Mouse (Mus musculus): ENCODE data around the gene Alk. TPM values are rescaled to one million over a fixed set of nuclear protein-coding genes. Genes with fewer than 3 reads are reported as not detected.

Alk gene
- total and polyA plus RNA-seq, 3 experiments: 0.05 TPM; not detected in 2

DNA sequence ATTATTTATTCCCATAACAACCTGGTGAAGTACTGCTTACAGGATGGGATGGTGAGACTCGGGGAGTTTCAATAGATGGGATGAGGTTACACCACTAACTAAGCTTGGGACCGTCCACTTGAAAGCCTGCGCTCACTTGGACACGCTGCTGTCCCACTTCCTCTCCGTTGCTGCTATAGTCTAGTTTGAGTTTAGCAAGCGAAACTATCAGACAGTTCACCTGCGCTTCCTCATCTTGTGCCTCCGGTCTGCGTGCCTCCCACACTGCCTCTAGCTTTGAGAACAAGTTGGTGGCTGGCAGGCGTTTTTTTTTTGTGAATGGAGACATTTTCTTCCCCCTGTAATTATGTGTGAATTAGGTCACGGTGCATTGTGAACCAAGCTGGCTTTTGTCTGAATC, 639.8 kb downstream of the Alk start:
- Histone ChIP-seq H3K9me3 (replicated peaks) (peaks cover 69% of the 10 kb centered on the region), H3K4me3 (ENCODE audit: low read depth, low read length) (no peak overlapping the region), H3K4me1 (ENCODE audit: insufficient read depth, low read depth, low read length) (no peaks in the 10 kb centered on the region), H3K36me3 (replicated peaks) (no peaks in the 10 kb centered on the region), H3K27me3 (ENCODE audit: insufficient read depth, low read length) (no peaks in the 10 kb centered on the region)
- TF ChIP-seq CTCF (IDR thresholded peaks at IDR 0.05; ENCODE audit: low read depth, low read length) (no peak), GATA2 (IDR thresholded peaks at IDR 0.05; ENCODE audit: borderline replicate concordance, low read depth, low read length) (no peak), POLR2AphosphoS5 (IDR thresholded peaks at IDR 0.05; ENCODE audit: insufficient replicate concordance, low read depth, low read length) (no peak), GATA1 (IDR thresholded peaks at IDR 0.05; ENCODE audit: borderline replicate concordance, low read length) (no peak), TAL1 (conservative IDR thresholded peaks at IDR 0.05; ENCODE audit: low read depth, low read length) (no peak)
- ATAC-seq (ENCODE audit: extremely low read depth, insufficient number of reproducible peaks, low FRiP score, poor library complexity, severe bottlenecking) (no peak), DNase-seq (ENCODE audit: low spot score) (no peak)

GRCm38 (mm10) chr17:71962746-71963145, 641.7 kb downstream of the Alk start:
- Histone ChIP-seq H3K27me3 (ENCODE audit: insufficient read depth, low read length) (no peaks in the 10 kb centered on the region), H3K4me3 (ENCODE audit: low read depth, low read length) (no peak overlapping the region), H3K36me3 (replicated peaks) (no peaks in the 10 kb centered on the region), H3K9me3 (replicated peaks) (peaks cover 66% of the 10 kb centered on the region), H3K4me1 (ENCODE audit: insufficient read depth, low read depth, low read length) (no peaks in the 10 kb centered on the region)
- TF ChIP-seq GATA2 (IDR thresholded peaks at IDR 0.05; ENCODE audit: borderline replicate concordance, low read depth, low read length) (no peak), POLR2AphosphoS5 (IDR thresholded peaks at IDR 0.05; ENCODE audit: insufficient replicate concordance, low read depth, low read length) (no peak)
- ATAC-seq (ENCODE audit: extremely low read depth, insufficient number of reproducible peaks, low FRiP score, poor library complexity, severe bottlenecking) (no peak), DNase-seq (ENCODE audit: low spot score) (no peak)

DNA sequence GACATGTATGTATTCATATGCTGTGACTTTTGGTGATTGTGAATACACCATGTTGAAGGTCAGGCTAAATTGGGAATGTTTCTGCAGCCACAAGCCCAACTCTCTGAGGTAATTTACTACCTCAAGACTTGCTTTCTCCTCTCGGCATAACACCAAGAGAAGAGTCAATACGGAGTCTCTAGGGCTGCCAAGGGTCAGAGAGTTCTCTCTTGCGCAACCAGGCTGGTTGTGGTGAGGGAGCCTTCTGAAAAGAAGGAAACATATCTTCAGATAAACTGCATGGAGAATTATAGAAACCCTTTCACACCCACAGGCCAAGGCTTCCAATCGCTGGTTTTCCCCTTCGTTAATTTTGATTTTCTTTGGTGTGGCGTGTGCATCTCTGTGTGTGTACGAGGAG, 649.4 kb downstream of the Alk start:
- H3K36me3 ChIP-seq (replicated peaks): no peaks in the 10 kb centered on the region
- no peaks in the 10 kb centered on the region for H3K4me1 ChIP-seq (ENCODE audit: insufficient read depth, low read depth, low read length)
- H3K27me3 ChIP-seq (ENCODE audit: insufficient read depth, low read length): no peaks in the 10 kb centered on the region
- H3K9me3 ChIP-seq (replicated peaks): peaks cover 67% of the 10 kb centered on the region
- no peak overlapping the region for H3K4me3 ChIP-seq (ENCODE audit: low read depth, low read length)
- DNase-seq (ENCODE audit: low spot score) (no peak), ATAC-seq (ENCODE audit: extremely low read depth, insufficient number of reproducible peaks, low FRiP score, poor library complexity, severe bottlenecking) (no peak)
- TF ChIP-seq TAL1 (conservative IDR thresholded peaks at IDR 0.05; ENCODE audit: low read depth, low read length) (no peak), CTCF (IDR thresholded peaks at IDR 0.05; ENCODE audit: low read depth, low read length) (no peak), POLR2AphosphoS5 (IDR thresholded peaks at IDR 0.05; ENCODE audit: insufficient replicate concordance, low read depth, low read length) (no peak), GATA2 (IDR thresholded peaks at IDR 0.05; ENCODE audit: borderline replicate concordance, low read depth, low read length) (no peak), GATA1 (IDR thresholded peaks at IDR 0.05; ENCODE audit: borderline replicate concordance, low read length) (no peak)

GRCm38 (mm10) chr17:71954217-71954844, 650.1 kb downstream of the Alk start:
- H3K4me3 ChIP-seq (ENCODE audit: low read depth, low read length): no peak overlapping the region
- H3K9me3 ChIP-seq (replicated peaks): peaks cover 70% of the 10 kb centered on the region
- TF ChIP-seq POLR2AphosphoS5 (IDR thresholded peaks at IDR 0.05; ENCODE audit: insufficient replicate concordance, low read depth, low read length): no peak
- no peak for TF ChIP-seq CTCF (IDR thresholded peaks at IDR 0.05; ENCODE audit: low read depth, low read length)
- TF ChIP-seq GATA2 (IDR thresholded peaks at IDR 0.05; ENCODE audit: borderline replicate concordance, low read depth, low read length): no peak
- no peak for TF ChIP-seq TAL1 (conservative IDR thresholded peaks at IDR 0.05; ENCODE audit: low read depth, low read length)
- no peaks in the 10 kb centered on the region for H3K36me3 ChIP-seq (replicated peaks)
- no peaks in the 10 kb centered on the region for H3K27me3 ChIP-seq (ENCODE audit: insufficient read depth, low read length)
- no peak for ATAC-seq (ENCODE audit: extremely low read depth, insufficient number of reproducible peaks, low FRiP score, poor library complexity, severe bottlenecking)
- no peak for DNase-seq (ENCODE audit: low spot score)
- H3K4me1 ChIP-seq (ENCODE audit: insufficient read depth, low read depth, low read length): no peaks in the 10 kb centered on the region

- Histone ChIP-seq H3K4me3 (ENCODE audit: low read depth, low read length) (no peak overlapping the region), H3K36me3 (replicated peaks) (no peaks in the 10 kb centered on the region), H3K4me1 (ENCODE audit: insufficient read depth, low read depth, low read length) (no peaks in the 10 kb centered on the region), H3K9me3 (replicated peaks) (peaks cover 82% of the 10 kb centered on the region), H3K27me3 (ENCODE audit: insufficient read depth, low read length) (no peaks in the 10 kb centered on the region)
- no peak for DNase-seq (ENCODE audit: low spot score)
- no peak for ATAC-seq (ENCODE audit: extremely low read depth, insufficient number of reproducible peaks, low FRiP score, poor library complexity, severe bottlenecking)
- TF ChIP-seq GATA2 (IDR thresholded peaks at IDR 0.05; ENCODE audit: borderline replicate concordance, low read depth, low read length): no peak
- TF ChIP-seq POLR2AphosphoS5 (IDR thresholded peaks at IDR 0.05; ENCODE audit: insufficient replicate concordance, low read depth, low read length): no peak
- TF ChIP-seq CTCF (IDR thresholded peaks at IDR 0.05; ENCODE audit: low read depth, low read length): no peak
- TF ChIP-seq TAL1 (conservative IDR thresholded peaks at IDR 0.05; ENCODE audit: low read depth, low read length): no peak
- TF ChIP-seq GATA1 (IDR thresholded peaks at IDR 0.05; ENCODE audit: borderline replicate concordance, low read length): no peak
Measured at GRCm38 (mm10) chr17:71950968-71951367, 653.5 kb downstream of the Alk start.

DNA sequence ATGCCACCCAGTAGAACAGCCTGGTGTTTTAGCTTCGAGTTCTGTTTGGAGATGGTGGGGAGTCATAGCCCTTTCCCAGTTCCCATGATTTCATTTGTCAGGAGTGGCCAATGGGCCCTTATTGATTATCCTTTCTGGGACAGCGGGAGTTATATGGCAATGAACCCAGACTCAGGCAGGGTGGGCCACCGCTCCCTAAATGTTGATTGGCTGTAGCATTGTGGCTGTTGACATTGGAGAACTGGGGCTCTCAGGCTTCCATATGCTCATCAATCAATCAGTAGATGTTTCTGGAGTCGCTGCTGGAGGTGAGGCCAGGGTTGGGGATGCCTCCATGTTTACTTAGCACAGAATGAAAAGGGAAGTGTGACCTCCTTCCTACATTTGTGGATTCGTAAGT, 655.7 kb downstream of the Alk start:
- ATAC-seq (ENCODE audit: extremely low read depth, insufficient number of reproducible peaks, low FRiP score, poor library complexity, severe bottlenecking) (no peak), DNase-seq (ENCODE audit: low spot score) (no peak)
- TF ChIP-seq CTCF (IDR thresholded peaks at IDR 0.05; ENCODE audit: low read depth, low read length) (no peak), TAL1 (conservative IDR thresholded peaks at IDR 0.05; ENCODE audit: low read depth, low read length) (no peak), POLR2AphosphoS5 (IDR thresholded peaks at IDR 0.05; ENCODE audit: insufficient replicate concordance, low read depth, low read length) (no peak)

GRCm38 (mm10) chr17:71947452-71947851, 657.0 kb downstream of the Alk start:
- Histone ChIP-seq H3K27me3 (ENCODE audit: insufficient read depth, low read length) (no peaks in the 10 kb centered on the region), H3K4me3 (ENCODE audit: low read depth, low read length) (no peak overlapping the region), H3K36me3 (replicated peaks) (no peaks in the 10 kb centered on the region), H3K4me1 (ENCODE audit: insufficient read depth, low read depth, low read length) (no peaks in the 10 kb centered on the region), H3K9me3 (replicated peaks) (peaks cover 80% of the 10 kb centered on the region)
- TF ChIP-seq GATA2 (IDR thresholded peaks at IDR 0.05; ENCODE audit: borderline replicate concordance, low read depth, low read length): no peak
- no peak for TF ChIP-seq POLR2AphosphoS5 (IDR thresholded peaks at IDR 0.05; ENCODE audit: insufficient replicate concordance, low read depth, low read length)
- TF ChIP-seq TAL1 (conservative IDR thresholded peaks at IDR 0.05; ENCODE audit: low read depth, low read length): no peak
- TF ChIP-seq GATA1 (IDR thresholded peaks at IDR 0.05; ENCODE audit: borderline replicate concordance, low read length): no peak
- no peak for TF ChIP-seq CTCF (IDR thresholded peaks at IDR 0.05; ENCODE audit: low read depth, low read length)
- ATAC-seq (ENCODE audit: extremely low read depth, insufficient number of reproducible peaks, low FRiP score, poor library complexity, severe bottlenecking) (no peak), DNase-seq (ENCODE audit: low spot score) (no peak)

More for the DNA sequence above, 655.7 kb downstream of the Alk start:
- Histone ChIP-seq H3K27me3 (ENCODE audit: insufficient read depth, low read length) (no peaks in the 10 kb centered on the region), H3K4me1 (ENCODE audit: insufficient read depth, low read depth, low read length) (no peaks in the 10 kb centered on the region), H3K4me3 (ENCODE audit: low read depth, low read length) (no peak overlapping the region), H3K36me3 (replicated peaks) (no peaks in the 10 kb centered on the region), H3K9me3 (replicated peaks) (peaks cover 80% of the 10 kb centered on the region)

Data from G1E (cell line).